Mouse (Mus musculus) kidney, adult 2 months (tissue): ENCODE results near the gene Irak1. TPM values are rescaled to one million over a fixed set of nuclear protein-coding genes. Genes with fewer than 3 reads are reported as not detected.

ENCODE experiments used
- DNase-seq: peaks from one replicate; pipeline ENCODE4 v3.0.0; 2021
- H3K27ac ChIP-seq: fragments of 200-500 bp; 2 replicates; pipeline ENCODE4 v1.5.1; 2012; ENCODE audit warnings: low read depth, low read length, control low read depth, inconsistent platforms; ENCODE audit not compliant: insufficient read depth
- H3K27me3 ChIP-seq: fragments of 200-500 bp; replicated peaks from 2 replicates; pipeline ENCODE4 v1.6.1; 2012; ENCODE audit warnings: mild to moderate bottlenecking, moderate library complexity, low read length, inconsistent platforms; ENCODE audit not compliant: control insufficient read depth, insufficient read depth
- H3K36me3 ChIP-seq: fragments of 200-500 bp; 2 replicates; pipeline ENCODE4 v1.6.1; 2012; ENCODE audit warnings: mild to moderate bottlenecking, moderate library complexity, low read length, inconsistent platforms; ENCODE audit not compliant: control insufficient read depth, insufficient read depth
- H3K4me1 ChIP-seq: fragments of 200-500 bp; 2 replicates; pipeline ENCODE4 v1.6.1; 2011; ENCODE audit warnings: low read length; ENCODE audit not compliant: control insufficient read depth, insufficient read depth
- H3K4me3 ChIP-seq: fragments of 200-500 bp; 2 replicates; pipeline ENCODE4 v1.5.1; 2011; ENCODE audit warnings: mild to moderate bottlenecking, low read depth, low read length, control low read depth; ENCODE audit not compliant: insufficient read depth
- CTCF ChIP-seq: fragments of 200-500 bp; conservative IDR thresholded peaks from 2 replicates; pipeline ENCODE4 v1.5.1; 2011; ENCODE audit warnings: low read depth, mild to moderate bottlenecking, control low read depth, low read length, moderate library complexity, mixed read lengths; ENCODE audit not compliant: insufficient read depth, insufficient read length
- POLR2A ChIP-seq: fragments of 200-500 bp; IDR thresholded peaks from one replicate; pipeline ENCODE4 v1.6.1; 2011; ENCODE audit warnings: low read depth, low read length, control low read depth
- WGBS: fragments of 180-500 bp; shearing (Covaris S2); methylation state at CpG from one replicate; pipeline ENCODE4 v1.1.7; 2018; 5-methylcytosine and 5-hydroxymethylcytosine counted together
- polyA plus RNA-seq: library from polyadenylated mRNA; depleted of rRNA; stranded (reverse); fragments of >200 nt; gene quantifications from 2 replicates; pipeline ENCODE4 v1.2.3, GENCODE M21; 2012

Gene Irak1
- polyA plus RNA-seq, 1 experiment, result 91.7 TPM

- H3K4me3 ChIP-seq, result no peak overlapping the region
- H3K27me3 ChIP-seq, result no peaks in the 10 kb centered on the region
- no peaks in the 10 kb centered on the region for H3K4me1 ChIP-seq
- no peak overlapping the region for H3K27ac ChIP-seq
- H3K36me3 ChIP-seq, result no peaks in the 10 kb centered on the region
- no peak for TF ChIP-seq CTCF
- no peak for TF ChIP-seq POLR2A
- WGBS, result 96% methylated on average over 2 of the region's 2 CpGs
- no peak for DNase-seq
Observed at GRCm38 (mm10) chrX:73976283-73976682, 47.4 kb downstream of the Irak1 start.

GRCm38 (mm10) chrX:73972774-73973173 is 50.9 kb downstream of the Irak1 start:
- Histone ChIP-seq H3K4me3 (no peak overlapping the region), H3K27me3 (no peaks in the 10 kb centered on the region), H3K4me1 (no peaks in the 10 kb centered on the region), H3K36me3 (no peaks in the 10 kb centered on the region), H3K27ac (no peak overlapping the region)
- WGBS, result 83% methylated on average over 4 of the region's 4 CpGs
- TF ChIP-seq CTCF, result no peak
- no peak for TF ChIP-seq POLR2A
- no peak for DNase-seq

- no peak overlapping the region for H3K27ac ChIP-seq
- H3K36me3 ChIP-seq, result no peaks in the 10 kb centered on the region
- no peak for TF ChIP-seq CTCF
- no peak for DNase-seq
- H3K4me1 ChIP-seq, result no peaks in the 10 kb centered on the region
- H3K27me3 ChIP-seq, result no peaks in the 10 kb centered on the region
- no peak overlapping the region for H3K4me3 ChIP-seq
Observed at GRCm38 (mm10) chrX:73970781-73971180, 52.9 kb downstream of the Irak1 start.

- Histone ChIP-seq H3K4me1 (no peaks in the 10 kb centered on the region), H3K27me3 (no peaks in the 10 kb centered on the region), H3K36me3 (no peaks in the 10 kb centered on the region), H3K4me3 (no peak overlapping the region), H3K27ac (no peak overlapping the region)
- 98% methylated on average over 2 of the region's 2 CpGs for WGBS
- DNase-seq, result no peak
- TF ChIP-seq CTCF, result no peak
- no peak for TF ChIP-seq POLR2A
Observed at GRCm38 (mm10) chrX:73969729-73970128, 54.0 kb downstream of the Irak1 start.

GRCm38 (mm10) chrX:73969167-73969566 is 54.6 kb downstream of the Irak1 start:
- no peak overlapping the region for H3K4me3 ChIP-seq
- no peaks in the 10 kb centered on the region for H3K36me3 ChIP-seq
- H3K4me1 ChIP-seq, result peaks cover 4% of the 10 kb centered on the region; the same call in 1 of the 2 replicates
- TF ChIP-seq POLR2A (no peak), CTCF (no peak)
- no peak overlapping the region for H3K27ac ChIP-seq
- DNase-seq, result no peak
- whole genome bisulfite sequencing, result 95% methylated on average over 1 of the region's 1 CpGs
- no peaks in the 10 kb centered on the region for H3K27me3 ChIP-seq

- H3K4me3 ChIP-seq, result peak overlapping the region; percentile 97
- H3K36me3 ChIP-seq, result no peaks in the 10 kb centered on the region
- H3K27me3 ChIP-seq, result no peaks in the 10 kb centered on the region
- TF ChIP-seq CTCF (no peak), POLR2A (peak; percentile 44)
- WGBS, result under 1% methylated on average over 60 of the region's 60 CpGs
- DNase-seq, result peak; percentile 94
- peak overlapping the region; percentile 93 for H3K27ac ChIP-seq
- H3K4me1 ChIP-seq, result peaks cover 6% of the 10 kb centered on the region; the same call in 1 of the 2 replicates
Observed at GRCm38 (mm10) chrX:73967177-73968075, 56.3 kb downstream of the Irak1 start.
